Mouse (Mus musculus) heart, adult 2 months (tissue): ENCODE measurements around the gene Cyp2j6. TPM values are rescaled to one million over a fixed set of nuclear protein-coding genes. Genes with fewer than 3 reads are reported as not detected.

Experiments used
- DNase-seq, 2 experiments: peaks; one replicate each; pipeline ENCODE4 v3.0.0; 2021
- H3K27ac ChIP-seq: fragments of 200-600 bp; 2 replicates; pipeline ENCODE4 v1.8.1; 2022
- H3K27me3 ChIP-seq: fragments of 200-500 bp; 2 replicates; pipeline ENCODE4 v1.6.1; 2012; ENCODE audit warnings: mild to moderate bottlenecking, low read length, inconsistent platforms, mixed read lengths; ENCODE audit not compliant: control insufficient read depth, insufficient read depth
- H3K36me3 ChIP-seq: fragments of 200-500 bp; 2 replicates; pipeline ENCODE4 v1.6.1; 2012; ENCODE audit warnings: low read length, inconsistent platforms; ENCODE audit not compliant: control insufficient read depth, insufficient read depth
- H3K4me1 ChIP-seq: fragments of 200-500 bp; 2 replicates; pipeline ENCODE4 v1.6.1; 2011; ENCODE audit warnings: low read length; ENCODE audit not compliant: control insufficient read depth, insufficient read depth
- H3K4me3 ChIP-seq: fragments of 200-600 bp; 2 replicates; pipeline ENCODE4 v1.8.1; 2022
- H3K79me2 ChIP-seq: fragments of 200-500 bp; replicated peaks from 2 replicates; pipeline ENCODE4 v1.6.1; 2012; ENCODE audit warnings: mild to moderate bottlenecking, inconsistent platforms, low read length, moderate library complexity, mixed read lengths; ENCODE audit not compliant: control insufficient read depth, insufficient read depth
- H3K9ac ChIP-seq: fragments of 200-500 bp; 2 replicates; pipeline ENCODE4 v1.6.1; 2012; ENCODE audit warnings: low read depth, mild to moderate bottlenecking, control low read depth, inconsistent platforms, low read length, mixed read lengths
- CTCF ChIP-seq: fragments of 200-600 bp; IDR thresholded peaks from 2 replicates; pipeline ENCODE4 v1.8.1; 2022; ENCODE audit warnings: antibody characterized with exemption, mild to moderate bottlenecking, moderate library complexity
- EP300 ChIP-seq: fragments of 200-500 bp; IDR thresholded peaks from 2 replicates; pipeline ENCODE4 v1.6.1; 2011; ENCODE audit warnings: low read depth, low read length, control low read depth; ENCODE audit not compliant: insufficient read depth
- POLR2A ChIP-seq: fragments of 200-500 bp; IDR thresholded peaks from 2 replicates; pipeline ENCODE4 v1.6.1; 2011; ENCODE audit warnings: mild to moderate bottlenecking, low read depth, low read length, control low read depth; ENCODE audit not compliant: insufficient read depth
- WGBS: fragments of 180-500 bp; shearing (Covaris S2); methylation state at CpG from one replicate; pipeline ENCODE4 v1.1.7; 2018; 5-methylcytosine and 5-hydroxymethylcytosine counted together
- intact Hi-C: fragments of 180-260 bp; cut with DNase I; formaldehyde crosslinking; loops from one replicate; pipeline ENCODE4 v1.15.1; 2025
- polyA plus RNA-seq: library from polyadenylated mRNA; depleted of rRNA; stranded (reverse); fragments of >200 nt; gene quantifications from 2 replicates; pipeline ENCODE4 v1.2.3, GENCODE M21; 2012; rRNA removed
- total RNA-seq, 2 experiments: library from RNA; stranded (reverse); gene quantifications; 2 replicates each; pipeline ENCODE4 v1.2.3; 2021

Gene Cyp2j6
- total and polyA plus RNA-seq, 3 experiments: 1.8 to 2.8 (median 2.3) TPM

DNA sequence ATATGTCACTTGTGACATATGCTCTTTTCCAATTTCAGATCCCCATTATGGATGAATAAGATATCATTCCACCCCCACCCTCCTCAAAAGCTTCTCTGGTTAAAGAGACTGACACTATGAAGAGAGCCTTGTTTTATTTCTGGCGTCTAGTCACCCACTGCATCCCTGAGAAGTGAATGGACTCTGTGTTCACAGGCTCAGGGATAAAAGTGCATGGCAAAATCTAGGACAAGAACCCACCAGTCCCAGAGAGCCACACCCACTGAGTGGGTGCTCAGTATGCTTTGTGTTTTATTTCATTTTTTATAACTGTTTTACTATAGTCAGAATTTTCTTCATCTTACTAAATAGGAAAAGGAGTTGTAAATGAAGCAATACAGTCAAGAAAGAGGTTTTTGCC, 7.5 kb downstream of the Cyp2j6 start:
- Histone ChIP-seq H3K36me3 (no peaks in the 10 kb centered on the region), H3K27ac (no peak overlapping the region), H3K9ac (no peak overlapping the region), H3K27me3 (no peaks in the 10 kb centered on the region), H3K79me2 (no peaks in the 10 kb centered on the region), H3K4me3 (no peak overlapping the region), H3K4me1 (no peaks in the 10 kb centered on the region)
- 60% methylated on average over 1 of the region's 1 CpGs for WGBS
- TF ChIP-seq POLR2A (no peak), CTCF (no peak), EP300 (no peak)
- intact Hi-C loops: no loop called here
- DNase-seq: no peak

DNA sequence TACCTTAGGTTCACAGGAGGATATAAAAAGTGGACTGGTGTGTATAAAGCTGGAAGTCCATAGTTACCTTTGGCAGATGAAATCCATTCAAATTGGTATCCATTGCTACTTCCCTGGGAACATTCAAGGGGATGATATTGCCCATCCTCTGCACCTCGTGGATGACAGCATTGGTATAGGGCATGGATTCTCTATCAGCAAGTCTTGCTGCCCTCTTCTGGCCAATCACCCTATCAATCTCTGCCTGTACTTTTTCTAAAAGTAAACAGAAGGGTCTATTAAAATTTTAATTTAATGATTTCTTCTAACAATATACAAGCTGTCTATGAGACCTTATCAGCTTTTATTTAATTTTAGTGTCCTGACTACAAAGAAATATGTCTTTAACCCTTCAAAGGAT, 27.7 kb downstream of the Cyp2j6 start:
- H3K4me3 ChIP-seq: no peak overlapping the region
- H3K36me3 ChIP-seq: no peaks in the 10 kb centered on the region; the same call in 1 of the 2 replicates
- no peaks in the 10 kb centered on the region for H3K27me3 ChIP-seq
- no peak for TF ChIP-seq POLR2A
- TF ChIP-seq EP300: no peak
- TF ChIP-seq CTCF: peak; percentile 57
- H3K9ac ChIP-seq: no peak overlapping the region
- intact Hi-C loops: loop anchor here (10.0 kb wide), 1 partner anchor 251 kb away; no protein-coding TSS in a partner anchor
- no peaks in the 10 kb centered on the region for H3K4me1 ChIP-seq
- no peaks in the 10 kb centered on the region for H3K79me2 ChIP-seq
- no peak overlapping the region for H3K27ac ChIP-seq
- DNase-seq: no peak
- 5% methylated on average over 1 of the region's 1 CpGs for WGBS

DNA sequence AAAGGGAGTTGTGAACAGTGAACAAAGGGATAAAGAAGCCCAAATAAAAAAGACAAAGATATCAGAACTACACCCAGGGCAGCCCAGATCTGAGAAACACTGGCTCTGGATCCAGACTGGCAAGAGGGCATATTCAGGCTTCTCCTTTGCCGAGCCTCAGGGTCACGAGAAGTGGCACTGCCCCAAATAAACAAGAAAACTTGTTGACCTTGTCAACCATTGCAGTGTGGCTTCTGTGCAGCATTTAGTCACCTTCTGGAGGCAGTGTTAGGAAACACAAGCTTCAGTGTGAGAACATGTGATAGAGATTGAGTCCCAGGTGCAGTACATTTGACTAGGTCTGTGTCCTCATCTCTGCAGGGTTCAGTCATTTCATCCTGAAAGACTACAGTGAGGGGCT, 31.2 kb downstream of the Cyp2j6 start:
- H3K4me3 ChIP-seq: no peak overlapping the region
- no peaks in the 10 kb centered on the region for H3K27me3 ChIP-seq
- intact Hi-C loops: loop anchor here (10.0 kb wide), 1 partner anchor 247 kb away; no protein-coding TSS in a partner anchor
- no peaks in the 10 kb centered on the region; the same call in 1 of the 2 replicates for H3K36me3 ChIP-seq
- no peak overlapping the region for H3K9ac ChIP-seq
- TF ChIP-seq EP300 (no peak), CTCF (no peak), POLR2A (no peak)
- peak in 1 of 2 experiments; percentile 28 for DNase-seq
- H3K4me1 ChIP-seq: no peaks in the 10 kb centered on the region
- 62% methylated on average over 2 of the region's 2 CpGs for WGBS
- H3K79me2 ChIP-seq: no peaks in the 10 kb centered on the region
- H3K27ac ChIP-seq: no peak overlapping the region

DNA sequence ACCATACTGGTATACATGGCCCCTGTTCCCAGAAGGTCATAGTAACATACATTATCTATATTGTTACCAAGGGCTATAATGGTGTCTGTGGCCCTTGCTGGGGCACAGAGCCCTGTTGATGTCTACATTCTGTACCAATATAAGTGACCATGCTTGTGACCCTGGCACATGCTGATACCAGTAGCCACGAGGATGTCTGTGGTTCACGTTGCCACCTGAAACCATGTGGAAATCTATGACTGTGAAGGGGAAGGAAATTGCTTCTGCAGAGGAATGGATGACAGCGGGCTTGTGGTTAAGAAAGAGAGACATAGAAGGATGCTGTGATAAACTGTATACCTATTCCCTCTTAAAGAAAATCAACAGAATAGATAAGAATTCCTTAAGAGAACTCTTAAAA, 43.4 kb downstream of the Cyp2j6 start:
- H3K27ac ChIP-seq: no peak overlapping the region
- H3K27me3 ChIP-seq: no peaks in the 10 kb centered on the region
- no peak for DNase-seq
- H3K9ac ChIP-seq: no peak overlapping the region
- no peak overlapping the region for H3K4me3 ChIP-seq
- no peaks in the 10 kb centered on the region for H3K4me1 ChIP-seq
- no peak for TF ChIP-seq CTCF
- no peak for TF ChIP-seq POLR2A
- TF ChIP-seq EP300: no peak
- H3K79me2 ChIP-seq: no peaks in the 10 kb centered on the region
- WGBS: 71% methylated on average over 3 of the region's 3 CpGs
- no peaks in the 10 kb centered on the region for H3K36me3 ChIP-seq
- intact Hi-C loops: no loop called here

DNA sequence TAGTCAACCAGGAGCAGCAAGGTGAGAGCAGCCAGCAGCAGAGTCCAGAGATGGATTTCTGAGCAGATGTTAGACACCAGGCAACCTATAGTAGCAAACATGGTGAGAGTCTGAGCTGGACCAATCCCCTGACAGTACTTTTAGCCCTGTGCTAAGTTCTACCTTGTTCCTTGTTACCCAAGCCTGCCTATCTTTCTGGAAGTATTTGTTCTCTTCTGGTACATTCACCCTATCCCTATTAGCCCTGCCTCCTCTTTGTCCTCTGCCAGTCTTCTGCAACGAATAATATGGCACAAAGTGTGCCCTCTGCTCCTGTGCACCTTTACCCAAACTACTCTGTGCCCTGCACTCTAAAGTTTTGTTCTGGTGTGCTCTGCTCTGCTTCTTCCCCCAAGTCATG, 46.2 kb downstream of the Cyp2j6 start, which contains the start of gene Cyp2j8:
Gene Cyp2j8 (minus strand): TSS at position 101 of the 400 bp plus-strand sequence.
- no peaks in the 10 kb centered on the region for H3K79me2 ChIP-seq
- no peak for TF ChIP-seq CTCF
- TF ChIP-seq EP300: no peak
- no peak for TF ChIP-seq POLR2A
- H3K27me3 ChIP-seq: no peaks in the 10 kb centered on the region
- no peak within 1 kb of the TSS for H3K4me3 ChIP-seq
- H3K27ac ChIP-seq: no peak within 1 kb of the TSS
- no peaks in the 10 kb centered on the region for H3K4me1 ChIP-seq
- intact Hi-C loops: no loop called here
- DNase-seq: no peak
- H3K9ac ChIP-seq: no peak within 1 kb of the TSS
- H3K36me3 ChIP-seq: no peaks in the 10 kb centered on the region
- WGBS: 67% methylated on average over 1 of the region's 1 CpGs

Other genes starting within 250 kb of the Cyp2j6 start
- not detected for gene Cyp2j11, start 205.0 kb downstream of the Cyp2j6 start, total RNA-seq
- gene Cyp2j11, start 205.0 kb downstream of the Cyp2j6 start, polyA plus RNA-seq: not detected in 2 replicates
- gene Cyp2j8, start 46.3 kb downstream of the Cyp2j6 start, total RNA-seq: not detected
- gene Cyp2j8, start 46.3 kb downstream of the Cyp2j6 start, polyA plus RNA-seq: not detected in 2 replicates
- gene Cyp2j9, start 37.9 kb upstream of the Cyp2j6 start, total RNA-seq: 1 to 10 TPM; 1.0 to 1.9 TPM
- gene Cyp2j9, start 37.9 kb upstream of the Cyp2j6 start, polyA plus RNA-seq: 2.5 and 4.3 TPM in 2 replicates
- gene Cyp2j5, start 110.5 kb upstream of the Cyp2j6 start, total RNA-seq: not detected
- 0.15 TPM in 1 of 2 replicates, not detected in the other for gene Cyp2j5, start 110.5 kb upstream of the Cyp2j6 start, polyA plus RNA-seq
- gene Gm12695, start 231.5 kb upstream of the Cyp2j6 start, total RNA-seq: not detected
- 0.08 TPM in 1 of 2 replicates, not detected in the other for gene Gm12695, start 231.5 kb upstream of the Cyp2j6 start, polyA plus RNA-seq